Mouse (Mus musculus) bone marrow macrophage, adult 2 months (primary cell): ENCODE measurements around the gene Maats1.

ENCODE experiments used
- CTCF ChIP-seq: IDR thresholded peaks from 2 replicates; pipeline ENCODE4 v1.5.1; 2012; ENCODE audit warnings: low read depth, mild to moderate bottlenecking, low read length, moderate library complexity
- POLR2A ChIP-seq: IDR thresholded peaks from 2 replicates; pipeline ENCODE4 v1.6.1; 2012; ENCODE audit warnings: mild to moderate bottlenecking, low read depth, low read length, borderline replicate concordance

GRCm38 (mm10) chr16:38376841-38377249, 34.9 kb upstream of the Maats1 start:
- TF ChIP-seq POLR2A, result no peak
- no peak; the same call in 1 of the 2 replicates for TF ChIP-seq CTCF
